Mouse (Mus musculus): ENCODE results near the gene Caly. TPM values are rescaled to one million over a fixed set of nuclear protein-coding genes. Genes with fewer than 3 reads are reported as not detected.

Gene Caly
- polyA plus RNA-seq, 1 experiment from 2014 or later = 2.0 TPM

- Histone ChIP-seq H3K27ac (replicated peaks) (no peak overlapping the region), H3K27me3 (ENCODE audit: low read depth, poor library complexity, severe bottlenecking) (peaks cover 23% of the 10 kb centered on the region), H3K36me3 (peaks cover 44% of the 10 kb centered on the region), H3K4me3 (no peak overlapping the region), H3K9me3 (replicated peaks) (no peaks in the 10 kb centered on the region), H3K4me1 (peaks cover 17% of the 10 kb centered on the region)
- no peak for DNase-seq (ENCODE audit: low spot score)
- WGBS = 81% methylated on average over 4 of the region's 4 CpGs
These were observed 21.7 kb upstream of the Caly start for GRCm38 (mm10) chr7:140104009-140104408.

DNA sequence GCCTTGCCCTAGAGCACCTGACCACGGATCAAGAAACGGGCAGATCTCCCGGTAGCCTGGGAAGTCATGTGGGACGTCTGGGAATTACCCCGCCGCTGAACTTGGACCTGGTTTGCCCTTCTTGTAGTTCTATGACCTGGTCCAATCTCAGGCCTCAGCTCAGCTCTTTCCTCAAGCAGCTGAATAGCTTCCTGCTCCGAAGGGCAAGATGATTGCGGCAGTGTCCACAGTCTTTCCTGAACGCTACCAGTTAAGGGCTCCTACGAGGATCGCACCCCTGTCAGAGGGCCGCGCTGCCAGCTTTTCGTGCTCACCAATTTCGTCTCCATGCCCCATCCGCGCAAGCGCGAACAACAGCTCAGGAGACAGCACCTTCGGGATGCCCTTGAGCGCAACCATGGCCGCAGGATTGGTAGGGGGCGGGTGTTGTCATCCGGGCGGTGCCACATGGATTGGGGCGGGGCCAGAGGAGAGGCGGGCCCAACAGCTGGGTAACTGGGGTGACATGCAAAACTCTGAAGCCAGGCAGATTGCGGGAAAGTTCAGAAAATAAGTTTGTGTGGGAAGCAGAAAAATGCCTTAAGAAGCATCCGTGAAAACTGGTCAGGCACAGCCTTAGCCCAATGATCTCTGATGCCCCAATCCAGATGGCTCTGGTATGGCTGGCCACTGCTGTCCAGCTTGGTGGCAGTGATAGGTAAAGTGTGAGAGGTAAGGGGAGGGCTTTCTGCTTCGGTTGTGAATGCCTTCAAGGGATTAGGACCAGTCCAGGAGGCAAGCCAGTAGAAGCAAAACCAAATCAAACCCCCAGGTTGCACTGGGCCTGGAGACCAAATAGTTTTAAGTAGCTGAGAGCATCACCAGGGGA is 19.9 kb upstream of the Caly start, which contains the start of gene Fuom:
Gene Fuom, minus strand, starts transcription at position 449 of the 868 bp plus-strand sequence.
- Histone ChIP-seq H3K4me3 (peak within 1 kb of the TSS; percentile 57), H3K4me1 (peaks cover 17% of the 10 kb centered on the region), H3K9me3 (replicated peaks) (no peaks in the 10 kb centered on the region), H3K36me3 (peaks cover 26% of the 10 kb centered on the region), H3K27ac (replicated peaks) (peak within 1 kb of the TSS; percentile 75), H3K27me3 (ENCODE audit: low read depth, poor library complexity, severe bottlenecking) (peaks cover 23% of the 10 kb centered on the region)
- 2% methylated on average over 30 of the region's 30 CpGs for WGBS
- DNase-seq (ENCODE audit: low spot score) = peak; percentile 73

DNA sequence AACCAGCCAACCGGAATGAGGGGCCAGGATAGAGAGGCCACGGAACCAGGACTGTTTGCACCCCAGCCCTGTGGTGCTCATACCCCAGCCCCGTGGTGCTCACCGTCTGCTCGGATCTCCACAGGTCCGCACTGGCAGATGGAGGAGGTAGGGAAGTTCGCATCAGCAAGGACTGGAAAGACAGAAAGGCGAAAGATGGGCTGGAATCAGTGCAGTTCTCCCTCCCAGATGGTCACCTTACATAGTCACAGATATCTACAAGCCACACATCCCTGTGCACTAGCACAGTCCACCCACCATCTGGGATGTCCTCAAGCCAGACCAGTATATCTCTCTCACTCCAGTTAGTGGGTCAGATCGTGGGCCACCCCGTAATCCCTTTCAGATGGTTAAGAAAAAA is 19.1 kb upstream of the Caly start:
- peaks cover 17% of the 10 kb centered on the region for H3K4me1 ChIP-seq
- 70% methylated on average over 10 of the region's 10 CpGs for WGBS
- peaks cover 23% of the 10 kb centered on the region for H3K27me3 ChIP-seq (ENCODE audit: low read depth, poor library complexity, severe bottlenecking)
- peak overlapping the region; percentile 57 for H3K4me3 ChIP-seq
- peaks cover 18% of the 10 kb centered on the region for H3K36me3 ChIP-seq
- DNase-seq (ENCODE audit: low spot score) = no peak
- no peaks in the 10 kb centered on the region for H3K9me3 ChIP-seq (replicated peaks)
- peak overlapping the region; percentile 75; the same call in 1 of the 2 replicates for H3K27ac ChIP-seq (replicated peaks)

DNA sequence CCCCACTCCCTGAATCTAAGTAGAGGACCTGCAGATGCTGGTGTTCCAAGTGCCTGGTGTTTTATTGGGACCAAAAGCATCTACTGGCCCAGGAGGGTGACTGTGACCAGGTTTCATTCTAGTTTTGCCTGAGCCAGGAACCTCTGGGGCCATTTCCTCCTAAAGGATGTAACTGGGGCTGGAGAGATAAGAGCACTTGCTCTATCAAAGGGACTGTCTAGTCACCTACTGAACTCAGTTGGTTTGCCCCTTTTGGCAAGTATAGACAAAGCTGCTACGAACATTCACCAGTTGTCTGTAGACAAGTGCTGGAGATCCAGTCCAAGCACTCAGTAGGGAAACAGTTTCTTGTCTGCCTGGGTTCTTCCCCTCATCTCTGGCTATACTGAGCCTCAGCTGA is 16.1 kb upstream of the Caly start:
- 85% methylated on average over 1 of the region's 1 CpGs for whole genome bisulfite sequencing
- Histone ChIP-seq H3K9me3 (replicated peaks) (no peaks in the 10 kb centered on the region), H3K27ac (replicated peaks) (no peak overlapping the region), H3K36me3 (no peaks in the 10 kb centered on the region), H3K4me3 (no peak overlapping the region), H3K4me1 (peaks cover 17% of the 10 kb centered on the region), H3K27me3 (ENCODE audit: low read depth, poor library complexity, severe bottlenecking) (peaks cover 30% of the 10 kb centered on the region)
- no peak for DNase-seq (ENCODE audit: low spot score)

DNA sequence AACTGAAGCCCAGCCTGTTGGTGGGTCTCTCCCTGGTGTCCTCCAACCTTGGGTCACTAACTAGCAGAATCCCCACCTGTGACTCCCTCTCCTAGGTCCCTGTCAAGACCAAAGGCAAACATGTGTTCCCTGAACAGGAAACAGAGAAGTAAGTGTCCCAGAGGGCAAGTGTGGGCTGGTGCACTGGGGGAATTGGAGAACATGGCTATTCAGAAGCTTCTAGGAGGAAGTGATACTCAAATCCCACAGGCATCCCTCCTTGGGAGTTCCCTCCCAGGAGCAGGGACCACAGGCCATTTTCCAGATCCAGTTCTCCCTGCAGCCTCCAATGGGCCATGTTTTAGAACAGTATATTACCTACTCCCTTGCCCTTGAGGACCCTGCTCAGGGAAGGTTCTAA is 13.7 kb upstream of the Caly start:
- no peaks in the 10 kb centered on the region for H3K36me3 ChIP-seq
- H3K27me3 ChIP-seq (ENCODE audit: low read depth, poor library complexity, severe bottlenecking) = peaks cover 13% of the 10 kb centered on the region
- H3K27ac ChIP-seq (replicated peaks) = no peak overlapping the region
- no peaks in the 10 kb centered on the region for H3K9me3 ChIP-seq (replicated peaks)
- no peaks in the 10 kb centered on the region for H3K4me1 ChIP-seq
- H3K4me3 ChIP-seq = no peak overlapping the region
- DNase-seq (ENCODE audit: low spot score) = no peak

GRCm38 (mm10) chr7:140095556-140095955 is 13.2 kb upstream of the Caly start:
- H3K27ac ChIP-seq (replicated peaks) = no peak overlapping the region
- no peaks in the 10 kb centered on the region for H3K4me1 ChIP-seq
- 71% methylated on average over 1 of the region's 1 CpGs for WGBS
- no peaks in the 10 kb centered on the region for H3K9me3 ChIP-seq (replicated peaks)
- DNase-seq (ENCODE audit: low spot score) = no peak
- H3K4me3 ChIP-seq = no peak overlapping the region
- H3K27me3 ChIP-seq (ENCODE audit: low read depth, poor library complexity, severe bottlenecking) = peaks cover 8% of the 10 kb centered on the region
- no peaks in the 10 kb centered on the region for H3K36me3 ChIP-seq

- DNase-seq (ENCODE audit: low spot score) = no peak
- H3K4me3 ChIP-seq = no peak overlapping the region
- no peaks in the 10 kb centered on the region for H3K36me3 ChIP-seq
- H3K27ac ChIP-seq (replicated peaks) = no peak overlapping the region
- 68% methylated on average over 5 of the region's 5 CpGs for WGBS
- no peaks in the 10 kb centered on the region for H3K4me1 ChIP-seq
- H3K9me3 ChIP-seq (replicated peaks) = no peaks in the 10 kb centered on the region
- H3K27me3 ChIP-seq (ENCODE audit: low read depth, poor library complexity, severe bottlenecking) = peaks cover 7% of the 10 kb centered on the region; the same call in 1 of the 2 replicates
These were observed 12.6 kb upstream of the Caly start for GRCm38 (mm10) chr7:140094954-140095353.

- no peak within 1 kb of the TSS for H3K4me3 ChIP-seq
- no peaks in the 10 kb centered on the region for H3K9me3 ChIP-seq (replicated peaks)
- peaks cover 7% of the 10 kb centered on the region; the same call in 1 of the 2 replicates for H3K27me3 ChIP-seq (ENCODE audit: low read depth, poor library complexity, severe bottlenecking)
- DNase-seq (ENCODE audit: low spot score) = no peak
- no peaks in the 10 kb centered on the region for H3K36me3 ChIP-seq
- 74% methylated on average over 5 of the region's 5 CpGs for WGBS
- H3K27ac ChIP-seq (replicated peaks) = no peak within 1 kb of the TSS
- H3K4me1 ChIP-seq = no peaks in the 10 kb centered on the region
These were observed 10.7 kb upstream of the Caly start, which contains the start of gene Prap1 for GRCm38 (mm10) chr7:140092924-140093528. TSS of gene Prap1 (plus strand) at chr7:140093395.

DNA sequence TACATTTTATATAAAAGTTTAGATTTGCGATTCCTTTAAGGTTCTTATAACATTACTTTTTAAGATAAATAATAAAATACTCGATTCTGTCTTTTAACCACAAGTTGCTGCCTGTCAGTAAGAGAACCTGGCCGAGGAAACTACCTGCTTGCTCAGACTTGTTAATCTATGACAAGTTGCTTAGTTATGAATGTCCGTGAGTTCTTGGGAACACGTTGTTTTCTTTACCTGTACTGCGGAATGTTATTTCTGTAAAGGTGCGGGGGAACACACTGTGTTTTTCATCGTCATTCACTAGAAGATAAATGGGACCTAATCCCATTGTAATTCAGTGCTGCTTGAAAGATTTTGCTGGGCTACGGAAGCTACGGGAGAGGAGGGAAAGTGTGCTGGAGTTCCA is 8.3 kb upstream of the Caly start:
- Histone ChIP-seq H3K4me3 (no peak overlapping the region), H3K4me1 (no peaks in the 10 kb centered on the region), H3K27ac (replicated peaks) (no peak overlapping the region), H3K36me3 (no peaks in the 10 kb centered on the region), H3K27me3 (ENCODE audit: low read depth, poor library complexity, severe bottlenecking) (peaks cover 2% of the 10 kb centered on the region; the same call in 1 of the 2 replicates), H3K9me3 (replicated peaks) (no peaks in the 10 kb centered on the region)
- no peak for DNase-seq (ENCODE audit: low spot score)
- 76% methylated on average over 10 of the region's 10 CpGs for WGBS

- Histone ChIP-seq H3K36me3 (no peaks in the 10 kb centered on the region), H3K4me3 (peak overlapping the region; percentile 49), H3K4me1 (peaks cover 35% of the 10 kb centered on the region), H3K9me3 (replicated peaks) (no peaks in the 10 kb centered on the region), H3K27ac (replicated peaks) (0 out of 2 replicates have a peak overlapping the region, but pooled peaks have one; percentile 1), H3K27me3 (ENCODE audit: low read depth, poor library complexity, severe bottlenecking) (peaks cover 53% of the 10 kb centered on the region)
- 14% methylated on average over 20 of the region's 20 CpGs for WGBS
- DNase-seq (ENCODE audit: low spot score) = no peak
These were observed 723 bp downstream of the Caly start for GRCm38 (mm10) chr7:140081408-140082241.

DNA sequence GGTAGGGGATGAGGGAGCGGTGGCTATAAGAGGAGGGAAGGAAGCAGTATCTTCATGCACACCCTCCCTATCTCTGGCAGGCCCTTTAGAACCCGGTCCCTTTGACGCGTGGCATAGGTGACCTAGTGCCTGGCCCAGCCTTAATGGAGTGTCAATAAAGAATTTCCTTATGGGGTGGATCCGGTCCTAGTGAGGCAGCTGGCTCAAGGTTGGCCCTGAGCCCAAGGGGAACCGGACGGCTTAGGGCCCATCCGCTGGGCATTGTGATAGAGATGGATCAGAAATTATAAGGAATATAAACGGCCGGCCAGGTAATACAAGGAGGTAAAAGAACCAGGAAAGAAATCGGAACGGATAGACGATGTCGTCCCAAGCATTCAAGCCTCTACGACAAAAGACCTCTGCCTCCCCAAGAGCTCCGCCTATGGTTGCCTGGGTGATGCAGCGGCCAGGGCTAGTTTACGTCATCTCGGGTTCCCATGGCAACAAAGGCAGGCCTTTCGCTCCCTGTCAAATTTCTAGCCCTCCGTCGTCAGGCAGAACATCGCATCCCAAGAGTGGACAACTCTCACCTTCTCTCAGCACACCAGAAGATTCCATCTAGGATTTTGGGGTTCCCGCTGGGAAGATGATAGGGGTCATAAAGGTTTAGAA is 1.7 kb downstream of the Caly start:
- H3K27me3 ChIP-seq (ENCODE audit: low read depth, poor library complexity, severe bottlenecking) = peaks cover 53% of the 10 kb centered on the region
- peak overlapping the region; percentile 70 for H3K27ac ChIP-seq (replicated peaks)

DNA sequence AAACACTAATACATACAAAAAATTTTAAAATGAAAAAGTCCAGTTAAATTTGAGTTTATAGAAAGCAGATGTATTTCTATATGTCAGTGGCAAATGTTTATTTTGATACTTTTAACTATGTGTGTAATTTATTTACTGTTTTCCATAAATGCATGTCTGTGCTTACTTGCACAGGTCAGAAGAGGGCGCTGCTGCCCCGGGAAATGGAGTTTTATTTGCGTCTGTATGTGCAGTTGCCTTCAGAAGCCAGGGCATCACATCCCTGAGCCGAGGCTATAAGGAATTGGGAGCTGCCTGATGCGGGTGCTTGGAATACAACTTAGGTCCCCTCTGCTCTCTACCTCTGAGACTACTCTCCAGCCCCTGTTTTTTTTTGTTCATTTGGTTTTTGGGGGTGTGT is 3.6 kb downstream of the Caly start:
- Histone ChIP-seq H3K27me3 (ENCODE audit: low read depth, poor library complexity, severe bottlenecking) (peaks cover 51% of the 10 kb centered on the region), H3K36me3 (no peaks in the 10 kb centered on the region), H3K4me1 (peaks cover 35% of the 10 kb centered on the region), H3K9me3 (replicated peaks) (no peaks in the 10 kb centered on the region), H3K27ac (replicated peaks) (no peak overlapping the region), H3K4me3 (no peak overlapping the region)
- 7% methylated on average over 5 of the region's 5 CpGs for WGBS
- DNase-seq (ENCODE audit: low spot score) = peak; percentile 73

More for the DNA sequence above, 1.7 kb downstream of the Caly start:
- Histone ChIP-seq H3K9me3 (replicated peaks) (no peaks in the 10 kb centered on the region), H3K4me1 (peaks cover 35% of the 10 kb centered on the region), H3K4me3 (peak overlapping the region; percentile 49), H3K36me3 (no peaks in the 10 kb centered on the region)
- WGBS = 4% methylated on average over 24 of the region's 24 CpGs
- peak; percentile 91 for DNase-seq (ENCODE audit: low spot score)
